Mouse (Mus musculus) kidney, adult 8-10 months (tissue): Measurements from ENCODE around the gene Als2.

Experiments
- DNase-seq, 2 experiments: peaks; one replicate each; pipeline ENCODE4 v3.0.0; 2022

Als2 gene

DNA sequence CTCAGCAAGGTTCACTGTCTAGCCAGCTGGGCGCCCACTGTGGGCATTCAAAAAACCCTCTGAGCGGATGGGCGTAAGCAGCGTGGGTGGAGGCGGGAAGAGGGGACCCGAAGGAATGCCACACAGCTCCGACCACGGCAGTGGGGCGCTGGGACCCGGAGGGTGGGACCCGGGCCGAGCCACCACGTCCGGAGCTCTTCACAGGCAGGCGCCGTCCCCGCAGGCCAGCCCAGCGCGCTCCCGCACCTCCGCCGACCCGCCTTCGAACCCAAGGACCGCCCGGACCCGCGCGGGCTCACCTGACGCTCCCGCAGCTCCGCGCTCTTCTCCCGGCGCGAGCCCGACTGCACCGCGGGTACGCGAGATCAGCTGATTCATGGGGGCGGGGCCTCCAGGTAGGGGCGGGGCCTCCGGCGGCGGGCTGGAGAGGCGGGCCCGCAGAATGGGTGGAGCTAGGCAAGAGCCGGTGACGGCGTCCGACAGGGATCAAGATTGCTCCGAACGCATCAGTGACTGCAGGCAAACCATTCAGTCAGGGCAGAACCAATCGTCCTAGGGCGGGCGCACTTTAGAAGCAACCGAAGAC, at the start of gene Als2:
Gene Als2 (minus strand): TSS at position 376 of the 586 bp plus-strand sequence.
- DNase-seq, result peak; percentile 95 to 98

GRCm38 (mm10) chr1:59286316-59286850, 49.4 kb upstream of the Als2 start:
- no peak for DNase-seq

- DNase-seq, result no peak
Observed at GRCm38 (mm10) chr1:59285880-59286279, 48.8 kb upstream of the Als2 start.

DNA sequence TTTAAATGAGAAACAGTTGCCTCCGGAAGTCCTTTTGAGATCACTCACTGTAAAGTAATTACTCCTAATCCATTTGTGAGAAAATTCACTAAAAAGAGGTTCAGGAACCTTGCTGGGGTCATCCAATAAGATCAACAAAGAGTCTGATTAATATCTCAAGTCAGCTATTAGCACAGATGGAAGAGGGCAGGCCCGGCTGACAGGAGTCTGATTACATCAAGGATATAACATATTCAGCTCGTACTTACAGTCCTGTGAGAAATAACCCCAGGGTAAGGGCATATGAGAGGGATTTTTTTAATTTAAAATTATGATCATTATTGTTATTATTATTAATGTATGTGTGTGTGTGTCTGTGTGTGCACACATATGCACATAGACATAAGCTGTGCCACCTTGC, 35.2 kb upstream of the Als2 start:
- DNase-seq, result no peak

GRCm38 (mm10) chr1:59269951-59270689, 33.1 kb upstream of the Als2 start:
- DNase-seq, result peak in 1 of 2 experiments; percentile 9

DNA sequence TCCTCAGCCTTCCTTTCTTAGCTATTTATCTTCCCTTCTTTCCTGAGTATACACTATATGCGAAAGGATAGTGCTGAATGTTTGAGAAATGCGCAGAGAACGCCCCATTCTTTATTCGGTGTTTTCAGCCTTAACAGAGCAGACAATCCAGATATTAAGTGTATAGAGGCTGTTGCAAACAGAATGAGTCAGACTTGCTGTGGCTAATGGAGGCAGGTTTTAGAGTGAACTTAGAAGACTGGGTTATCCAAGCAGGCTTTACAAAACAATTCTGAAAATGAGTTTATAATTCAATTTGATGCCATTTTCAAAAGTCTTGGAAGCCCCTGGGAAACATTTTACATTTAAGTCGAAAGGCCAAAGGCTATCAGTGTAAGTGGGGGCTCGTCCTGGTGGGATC, 32.4 kb upstream of the Als2 start:
- no peak for DNase-seq

DNA sequence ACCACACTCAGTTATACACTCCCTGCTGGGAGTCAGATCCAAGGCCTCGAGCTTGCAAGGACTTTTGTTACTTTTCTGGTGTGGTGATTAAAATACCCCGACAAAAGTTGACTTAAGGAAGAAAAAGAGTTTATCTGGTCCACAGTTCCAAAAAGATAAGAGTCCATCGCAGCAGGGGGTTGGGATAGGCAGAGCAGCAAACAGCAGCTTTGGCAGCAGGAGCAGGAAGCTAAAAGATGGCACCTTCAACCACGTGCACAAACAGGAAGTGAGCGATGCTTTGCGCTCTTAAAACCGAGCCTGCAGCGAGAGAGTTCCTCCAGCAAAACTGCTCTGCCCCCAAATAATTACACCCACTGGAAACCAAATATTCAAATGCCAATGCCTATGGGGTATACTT, 31.9 kb upstream of the Als2 start:
- no peak for DNase-seq

DNA sequence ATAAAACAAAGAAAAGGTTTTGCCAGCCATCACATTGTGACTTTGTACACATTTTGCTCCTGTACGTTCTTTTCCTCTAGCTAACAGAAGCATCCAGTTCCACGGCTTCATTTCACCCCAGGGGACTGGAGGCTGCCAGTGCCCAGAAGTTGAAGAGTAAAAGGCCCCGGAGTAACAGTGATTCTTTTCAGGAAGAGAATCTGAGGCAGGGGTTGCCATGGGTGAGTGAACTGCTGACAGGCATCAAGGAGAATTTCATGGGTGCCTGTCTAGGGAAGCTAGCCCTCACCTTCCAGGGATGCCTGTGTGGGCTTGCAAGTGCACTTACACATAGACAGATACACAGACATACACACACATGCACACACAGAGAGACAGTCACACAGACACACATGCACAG, 20.7 kb upstream of the Als2 start:
- no peak for DNase-seq

GRCm38 (mm10) chr1:59256751-59257231, 19.8 kb upstream of the Als2 start, which contains the start of gene Cdk15:
Cdk15 (plus strand) TSS chr1:59256906.
- DNase-seq, result no peak

- no peak for DNase-seq
Observed at GRCm38 (mm10) chr1:59253301-59253909, 16.4 kb upstream of the Als2 start.

- peak in 1 of 2 experiments; percentile 31 for DNase-seq
Observed at GRCm38 (mm10) chr1:59252762-59253161, 15.7 kb upstream of the Als2 start.

DNA sequence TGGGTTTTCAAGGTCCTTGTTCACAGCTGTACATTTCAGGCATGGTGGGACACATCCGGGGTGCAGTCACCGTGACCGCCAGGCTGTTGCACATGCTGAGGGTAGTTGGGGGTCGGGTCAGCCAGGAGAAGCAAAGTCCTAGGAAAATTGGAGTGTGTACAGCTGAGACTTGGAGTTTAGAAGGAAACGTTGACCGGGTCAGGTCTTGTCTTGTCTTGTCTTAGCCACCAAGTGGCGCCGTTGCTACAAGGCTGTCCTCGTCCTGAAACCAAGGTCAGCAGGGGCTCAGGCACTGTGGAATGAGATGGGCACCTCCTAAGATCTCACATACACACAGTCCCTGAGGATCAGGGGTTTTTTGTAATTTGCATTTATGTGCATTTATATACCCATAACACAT, 10.6 kb upstream of the Als2 start:
- peak; percentile 34 to 55 for DNase-seq

DNA sequence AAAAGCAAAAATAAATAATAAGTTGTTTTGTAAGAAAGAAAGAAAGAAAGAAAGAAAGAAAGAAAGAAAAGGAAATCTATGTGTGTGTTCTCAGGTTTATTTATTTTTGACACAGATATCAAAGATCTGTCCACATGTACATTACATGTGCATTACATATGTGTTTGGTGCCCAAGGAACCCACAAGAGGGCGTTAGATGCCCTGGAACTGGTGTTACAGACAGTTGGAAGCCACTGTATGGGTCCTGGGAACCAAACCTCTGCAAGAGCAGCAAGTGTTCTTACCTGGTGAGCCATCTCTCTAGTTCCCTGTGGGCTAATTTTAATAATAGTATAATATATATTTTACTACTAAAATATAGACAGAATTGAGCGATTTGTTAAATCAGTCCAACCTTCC, 6.7 kb upstream of the Als2 start:
- no peak for DNase-seq

DNA sequence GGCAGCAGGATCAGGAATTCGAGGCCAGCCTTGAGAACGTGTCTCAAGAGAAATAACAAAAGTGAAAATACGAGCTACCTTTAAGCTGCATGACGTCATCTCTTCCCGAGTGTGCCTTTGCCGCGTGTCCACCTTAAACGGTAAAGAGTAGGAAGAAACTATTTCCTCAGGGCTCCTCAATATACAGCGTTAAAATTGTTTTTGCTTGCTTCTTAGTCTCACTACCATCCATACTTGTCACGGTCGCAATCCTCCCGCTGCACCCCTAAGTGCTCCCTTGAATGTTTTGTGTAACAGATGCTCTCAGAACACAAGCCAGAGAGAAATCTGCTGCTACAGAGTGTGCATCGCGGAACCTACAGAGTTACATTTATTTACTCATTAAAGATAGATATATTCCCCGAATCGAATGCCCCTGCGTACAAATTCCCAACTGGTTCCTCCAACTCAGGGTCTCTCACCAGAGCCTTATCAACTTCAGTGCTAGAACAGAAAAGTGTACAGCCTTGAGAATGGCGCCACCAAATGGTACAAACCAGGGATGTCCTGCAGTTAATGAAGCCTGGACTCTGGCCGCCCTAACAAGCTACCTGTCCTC, 682 bp upstream of the Als2 start:
- DNase-seq, result peak; percentile 84 to 90

GRCm38 (mm10) chr1:59229187-59229586, 7.8 kb downstream of the Als2 start:
- DNase-seq, result no peak

- no peak for DNase-seq
Observed at GRCm38 (mm10) chr1:59228552-59228951, 8.5 kb downstream of the Als2 start.

DNA sequence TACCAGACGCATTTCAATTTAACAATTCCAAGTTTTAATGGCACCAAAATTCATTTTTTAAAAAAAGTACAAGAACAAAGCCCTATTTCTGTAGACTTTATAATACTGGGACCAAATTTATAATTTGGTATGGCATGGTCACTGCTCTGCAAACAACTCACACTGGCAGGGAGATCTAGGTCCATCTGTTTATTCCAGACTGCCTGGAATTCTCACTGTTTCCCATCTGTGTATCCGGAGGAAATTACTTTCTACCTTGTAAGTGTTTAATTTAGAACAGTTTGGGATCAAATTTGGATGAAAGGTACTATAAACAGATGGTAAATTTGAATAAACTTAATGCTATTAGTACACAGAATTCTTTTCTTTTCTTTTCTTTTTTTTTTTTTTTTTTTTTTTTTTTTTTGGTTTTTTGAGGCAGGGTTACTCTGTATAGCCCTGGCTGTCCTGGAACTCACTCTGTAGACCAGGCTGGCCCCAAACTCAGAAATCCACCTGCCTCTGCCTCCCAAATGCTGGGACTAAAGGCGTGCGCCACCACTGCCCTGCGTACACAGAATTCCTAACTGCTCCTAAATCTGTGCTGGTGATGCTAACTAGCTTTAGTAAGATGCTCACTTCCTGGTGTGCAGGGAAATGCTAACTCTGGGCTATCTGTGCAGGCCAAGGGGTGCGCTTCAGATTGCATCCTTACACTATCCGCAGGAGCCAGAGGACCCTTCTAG, 14.8 kb downstream of the Als2 start:
- no peak for DNase-seq

DNA sequence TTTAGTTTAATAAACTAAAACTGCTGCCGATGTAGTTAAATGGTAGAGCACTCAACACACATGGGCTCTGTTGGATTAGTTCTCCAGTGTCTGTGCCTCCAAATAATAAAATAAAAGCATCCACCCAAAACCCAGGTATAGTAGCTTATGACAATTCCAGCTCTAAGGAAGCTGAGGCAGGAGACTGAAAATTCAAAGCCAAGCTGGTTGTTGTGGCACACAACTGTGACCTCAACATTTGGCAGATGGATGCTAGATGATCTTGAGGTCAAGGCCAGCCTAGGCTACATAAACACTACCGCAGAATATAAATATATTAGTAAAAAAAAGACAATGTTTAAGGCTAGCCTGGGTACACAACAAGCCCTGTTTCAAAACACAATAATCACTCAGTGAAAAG, 15.4 kb downstream of the Als2 start:
- DNase-seq, result no peak

- DNase-seq, result no peak
Observed at GRCm38 (mm10) chr1:59220371-59220770, 16.7 kb downstream of the Als2 start.

DNA sequence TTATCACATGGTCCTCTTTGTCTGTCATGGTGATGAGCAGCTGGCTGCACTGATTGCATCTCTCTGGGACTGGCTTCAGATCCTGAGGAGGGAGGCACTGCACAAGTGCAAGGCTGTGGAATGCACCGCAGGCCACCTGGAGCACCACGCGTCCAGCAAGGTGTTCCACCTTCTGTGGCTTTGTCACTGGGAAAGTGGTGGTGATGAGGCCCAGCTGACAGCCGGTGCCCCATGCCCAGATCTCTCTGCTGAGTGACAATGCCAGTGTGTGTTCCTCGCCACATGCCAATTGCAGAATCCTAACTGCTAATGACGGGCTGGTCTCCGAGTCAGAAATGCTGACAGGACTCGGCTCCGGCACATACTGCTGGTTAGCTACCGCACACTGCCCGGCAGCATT, 21.6 kb downstream of the Als2 start:
- DNase-seq, result no peak

DNA sequence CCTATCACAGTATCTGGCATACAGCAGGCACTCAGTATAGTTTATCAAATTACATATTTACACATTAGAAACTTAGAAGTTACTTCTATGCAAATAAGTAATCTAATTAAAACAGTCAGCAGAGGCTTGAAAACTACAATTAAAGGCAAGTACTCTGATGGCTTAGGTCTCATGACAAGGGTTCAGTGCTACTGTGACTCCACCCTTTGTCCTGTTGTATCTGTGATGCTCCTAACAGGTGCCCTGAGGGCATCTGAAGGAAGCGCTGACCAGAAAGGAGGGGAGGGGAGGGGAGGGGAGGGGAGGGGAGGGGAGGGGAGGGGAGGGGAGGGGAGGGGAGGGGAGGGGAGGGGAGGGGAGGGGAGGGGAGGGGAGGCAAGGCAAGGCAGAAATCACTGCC, 24.1 kb downstream of the Als2 start:
- DNase-seq, result no peak

DNA sequence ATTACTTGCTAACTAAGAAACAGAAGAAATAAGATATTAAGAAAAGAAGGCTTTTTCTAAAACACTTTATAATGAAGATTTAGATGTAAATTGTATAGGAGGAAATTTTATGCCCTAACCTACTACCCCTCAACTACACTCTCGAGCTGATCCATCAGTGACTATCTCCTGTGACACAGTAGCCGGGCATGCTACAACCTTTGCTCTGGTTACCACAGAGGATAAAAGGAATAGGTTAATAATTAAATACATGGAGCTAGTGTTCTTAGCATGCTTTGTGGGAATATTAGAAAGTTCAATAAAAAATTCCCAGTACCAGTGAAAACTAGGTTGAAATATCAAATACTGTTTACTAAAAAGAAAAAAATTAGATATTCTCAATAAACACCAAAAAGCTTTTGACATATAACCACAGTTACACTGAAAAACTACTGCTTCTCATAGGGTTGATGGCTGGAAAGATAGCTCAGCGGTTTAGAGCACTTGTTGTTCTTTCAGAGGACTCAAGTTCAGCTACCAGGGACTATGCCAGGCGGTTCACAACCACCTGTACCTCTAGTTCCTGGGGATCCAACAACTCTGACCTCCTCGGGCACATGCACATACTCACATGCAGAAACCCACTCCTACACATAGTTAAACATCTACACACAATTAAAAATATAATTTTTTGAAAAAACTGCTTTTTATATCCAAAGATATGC, 24.8 kb downstream of the Als2 start:
- DNase-seq, result peak; percentile 51 to 68
